Mouse (Mus musculus): ENCODE measurements around the gene Map3k5. TPM values are rescaled to one million over a fixed set of nuclear protein-coding genes. Genes with fewer than 3 reads are reported as not detected.
"Not testable (repeated sequence)": the region's sequence is repeated elsewhere in the genome, so short reads cannot be mapped to it uniquely, and the experiment has no call there.

The Map3k5 gene
- polyA plus RNA-seq, 1 experiment: 1.0 TPM

DNA sequence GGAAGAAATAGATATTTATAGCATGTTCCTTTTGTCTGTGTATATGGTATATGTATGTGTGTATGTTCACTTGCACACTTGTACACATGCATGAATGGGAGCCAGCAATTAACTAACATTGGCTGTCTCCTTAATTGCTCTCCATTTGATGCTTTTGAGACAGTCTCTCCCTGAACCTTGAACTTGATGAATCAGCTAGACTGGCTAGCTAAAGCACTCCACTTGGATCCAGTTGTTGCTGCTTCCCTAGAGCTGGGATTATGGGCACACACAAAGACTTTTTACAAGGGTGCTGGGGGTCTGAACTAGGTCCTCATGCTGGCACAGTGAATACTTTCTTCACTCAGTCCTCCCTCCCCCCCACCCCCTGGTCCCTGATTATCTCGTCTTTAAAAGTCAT lies 28.9 kb downstream of the Map3k5 start:
- H3K4me1 ChIP-seq (ENCODE audit: control insufficient read depth, insufficient read depth, low read length): no peaks in the 10 kb centered on the region
- no peaks in the 10 kb centered on the region for H3K27me3 ChIP-seq (ENCODE audit: control insufficient read depth, insufficient read depth, low read length)
- TF ChIP-seq CTCF (IDR thresholded peaks at IDR 0.05; ENCODE audit: control insufficient read depth, insufficient read depth, insufficient replicate concordance, low read depth, low read length) (no peak), POLR2A (IDR thresholded peaks at IDR 0.05; ENCODE audit: control insufficient read depth, low read depth, low read length) (no peak)
- no peak overlapping the region for H3K4me3 ChIP-seq (ENCODE audit: control insufficient read depth, low read depth, low read length)
- no peaks in the 10 kb centered on the region for H3K36me3 ChIP-seq (ENCODE audit: control insufficient read depth, insufficient read depth, low read length)
- no peak overlapping the region for H3K27ac ChIP-seq (ENCODE audit: control insufficient read depth, insufficient read depth, low read depth, low read length)

- no peaks in the 10 kb centered on the region for H3K36me3 ChIP-seq (ENCODE audit: control insufficient read depth, insufficient read depth, low read length)
- H3K27me3 ChIP-seq (ENCODE audit: control insufficient read depth, insufficient read depth, low read length): no peaks in the 10 kb centered on the region
- H3K27ac ChIP-seq (ENCODE audit: control insufficient read depth, insufficient read depth, low read depth, low read length): no peak overlapping the region
- TF ChIP-seq POLR2A (IDR thresholded peaks at IDR 0.05; ENCODE audit: control insufficient read depth, low read depth, low read length) (no peak), CTCF (IDR thresholded peaks at IDR 0.05; ENCODE audit: control insufficient read depth, insufficient read depth, insufficient replicate concordance, low read depth, low read length) (no peak)
- H3K4me1 ChIP-seq (ENCODE audit: control insufficient read depth, insufficient read depth, low read length): no peaks in the 10 kb centered on the region
- H3K4me3 ChIP-seq (ENCODE audit: control insufficient read depth, low read depth, low read length): no peak overlapping the region
Measured at GRCm38 (mm10) chr10:19964105-19964504, 29.8 kb downstream of the Map3k5 start.

- Histone ChIP-seq H3K27me3 (ENCODE audit: control insufficient read depth, insufficient read depth, low read length) (no peaks in the 10 kb centered on the region), H3K4me1 (ENCODE audit: control insufficient read depth, insufficient read depth, low read length) (no peaks in the 10 kb centered on the region), H3K36me3 (ENCODE audit: control insufficient read depth, insufficient read depth, low read length) (no peaks in the 10 kb centered on the region), H3K27ac (ENCODE audit: control insufficient read depth, insufficient read depth, low read depth, low read length) (no peak overlapping the region), H3K4me3 (ENCODE audit: control insufficient read depth, low read depth, low read length) (no peak overlapping the region)
- no peak for TF ChIP-seq CTCF (IDR thresholded peaks at IDR 0.05; ENCODE audit: control insufficient read depth, insufficient read depth, insufficient replicate concordance, low read depth, low read length)
- no peak for TF ChIP-seq POLR2A (IDR thresholded peaks at IDR 0.05; ENCODE audit: control insufficient read depth, low read depth, low read length)
Measured at GRCm38 (mm10) chr10:19966597-19966996, 32.3 kb downstream of the Map3k5 start.

DNA sequence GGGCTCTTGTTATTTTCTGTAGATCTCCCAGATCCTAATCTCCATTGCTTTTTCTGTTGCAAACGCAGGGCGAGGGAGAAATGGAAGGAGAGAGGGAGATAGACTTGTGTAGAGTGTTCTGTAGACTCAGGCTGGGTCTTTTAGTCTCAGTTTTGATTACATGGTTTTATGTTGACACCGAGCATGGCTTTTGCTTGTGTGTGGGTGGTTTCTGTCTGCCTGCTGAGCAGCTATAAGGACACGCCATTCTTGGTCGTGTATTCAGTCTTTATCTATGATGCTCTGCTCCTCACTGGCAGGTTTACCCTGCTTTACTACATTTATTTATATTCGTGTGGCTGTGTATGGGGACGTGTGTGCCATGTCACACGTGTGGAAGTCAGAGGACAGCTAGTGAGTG lies 34.2 kb downstream of the Map3k5 start:
- no peaks in the 10 kb centered on the region for H3K4me1 ChIP-seq (ENCODE audit: control insufficient read depth, insufficient read depth, low read length)
- H3K4me3 ChIP-seq (ENCODE audit: control insufficient read depth, low read depth, low read length): no peak overlapping the region
- TF ChIP-seq CTCF (IDR thresholded peaks at IDR 0.05; ENCODE audit: control insufficient read depth, insufficient read depth, insufficient replicate concordance, low read depth, low read length): no peak
- no peak for TF ChIP-seq POLR2A (IDR thresholded peaks at IDR 0.05; ENCODE audit: control insufficient read depth, low read depth, low read length)
- H3K36me3 ChIP-seq (ENCODE audit: control insufficient read depth, insufficient read depth, low read length): no peaks in the 10 kb centered on the region
- no peak overlapping the region for H3K27ac ChIP-seq (ENCODE audit: control insufficient read depth, insufficient read depth, low read depth, low read length)
- no peaks in the 10 kb centered on the region for H3K27me3 ChIP-seq (ENCODE audit: control insufficient read depth, insufficient read depth, low read length)

GRCm38 (mm10) chr10:19969831-19970460 lies 35.7 kb downstream of the Map3k5 start:
- no peak overlapping the region for H3K4me3 ChIP-seq (ENCODE audit: control insufficient read depth, low read depth, low read length)
- H3K4me1 ChIP-seq (ENCODE audit: control insufficient read depth, insufficient read depth, low read length): no peaks in the 10 kb centered on the region
- H3K27me3 ChIP-seq (ENCODE audit: control insufficient read depth, insufficient read depth, low read length): no peaks in the 10 kb centered on the region
- no peak overlapping the region for H3K27ac ChIP-seq (ENCODE audit: control insufficient read depth, insufficient read depth, low read depth, low read length)
- H3K36me3 ChIP-seq (ENCODE audit: control insufficient read depth, insufficient read depth, low read length): no peaks in the 10 kb centered on the region
- no peak for TF ChIP-seq CTCF (IDR thresholded peaks at IDR 0.05; ENCODE audit: control insufficient read depth, insufficient read depth, insufficient replicate concordance, low read depth, low read length)
- TF ChIP-seq POLR2A (IDR thresholded peaks at IDR 0.05; ENCODE audit: control insufficient read depth, low read depth, low read length): no peak

GRCm38 (mm10) chr10:19971491-19971890 lies 37.2 kb downstream of the Map3k5 start:
- H3K36me3 ChIP-seq (ENCODE audit: control insufficient read depth, insufficient read depth, low read length); H3K4me3 ChIP-seq (ENCODE audit: control insufficient read depth, low read depth, low read length); H3K27me3 ChIP-seq (ENCODE audit: control insufficient read depth, insufficient read depth, low read length); H3K4me1 ChIP-seq (ENCODE audit: control insufficient read depth, insufficient read depth, low read length); H3K27ac ChIP-seq (ENCODE audit: control insufficient read depth, insufficient read depth, low read depth, low read length): not testable (repeated sequence)

GRCm38 (mm10) chr10:19973321-19974108 lies 39.2 kb downstream of the Map3k5 start:
- Histone ChIP-seq H3K4me1 (ENCODE audit: control insufficient read depth, insufficient read depth, low read length) (peaks cover 2% of the 10 kb centered on the region; the same call in 1 of the 2 replicates), H3K4me3 (ENCODE audit: control insufficient read depth, low read depth, low read length) (no peak overlapping the region), H3K36me3 (ENCODE audit: control insufficient read depth, insufficient read depth, low read length) (no peaks in the 10 kb centered on the region), H3K27me3 (ENCODE audit: control insufficient read depth, insufficient read depth, low read length) (no peaks in the 10 kb centered on the region), H3K27ac (ENCODE audit: control insufficient read depth, insufficient read depth, low read depth, low read length) (no peak overlapping the region)
- no peak for TF ChIP-seq POLR2A (IDR thresholded peaks at IDR 0.05; ENCODE audit: control insufficient read depth, low read depth, low read length)
- TF ChIP-seq CTCF (IDR thresholded peaks at IDR 0.05; ENCODE audit: control insufficient read depth, insufficient read depth, insufficient replicate concordance, low read depth, low read length): no peak

All from testis, adult 2 months (tissue).